Mouse (Mus musculus) brown adipose tissue, adult 24 weeks (tissue): ENCODE measurements around the gene Hist1h2bj. TPM values are rescaled to one million over a fixed set of nuclear protein-coding genes. Genes with fewer than 3 reads are reported as not detected.

Source experiments
- polyA plus RNA-seq: library from polyadenylated mRNA; stranded (reverse); fragments of >200 nt; gene quantifications from 2 replicates; pipeline ENCODE4 v1.2.4, GENCODE M21; 2012; ENCODE audit not compliant: missing spikeins, insufficient read depth, insufficient read length

Hist1h2bj gene
- polyA plus RNA-seq, 1 experiment = not detected

Other genes starting within 250 kb of the Hist1h2bj start
- 1.3 TPM in 1 of 2 replicates, not detected in the other for gene Hist1h2bq, start 233.0 kb upstream of the Hist1h2bj start, polyA plus RNA-seq
- gene Hist1h2ao, start 232.7 kb upstream of the Hist1h2bj start, polyA plus RNA-seq = not detected in 2 replicates
- gene Hist1h4m, start 231.5 kb upstream of the Hist1h2bj start, polyA plus RNA-seq = 2.8 TPM in 1 of 2 replicates, not detected in the other
- not detected in 2 replicates for gene Hist1h4n, start 211.0 kb upstream of the Hist1h2bj start, polyA plus RNA-seq
- gene Hist1h2ap, start 209.7 kb upstream of the Hist1h2bj start, polyA plus RNA-seq = not detected in 2 replicates
- not detected in 2 replicates for gene Hist1h2br, start 209.5 kb upstream of the Hist1h2bj start, polyA plus RNA-seq
- not detected in 2 replicates for gene Zfp184, start 98.1 kb upstream of the Hist1h2bj start, polyA plus RNA-seq
- gene Pom121l2, start 62.0 kb upstream of the Hist1h2bj start, polyA plus RNA-seq = not detected in 2 replicates
- not detected in 2 replicates for gene Prss16, start 33.5 kb upstream of the Hist1h2bj start, polyA plus RNA-seq
- gene Hist1h2ah, start 7.6 kb upstream of the Hist1h2bj start, polyA plus RNA-seq = not detected in 2 replicates
- gene Hist1h2bk, start 7.3 kb upstream of the Hist1h2bj start, polyA plus RNA-seq = not detected in 2 replicates
- 1.9 and 6.6 TPM in 2 replicates for gene Hist1h4i, start 1.9 kb upstream of the Hist1h2bj start, polyA plus RNA-seq
- not detected in 2 replicates for gene Hist1h2ag, start 270 bp upstream of the Hist1h2bj start, polyA plus RNA-seq
- gene Vmn1r188, start 41.2 kb downstream of the Hist1h2bj start, polyA plus RNA-seq = not detected in 2 replicates
- not detected in 2 replicates for gene Vmn1r189, start 62.6 kb downstream of the Hist1h2bj start, polyA plus RNA-seq
- gene Vmn1r191, start 140.8 kb downstream of the Hist1h2bj start, polyA plus RNA-seq = not detected in 2 replicates
- not detected in 2 replicates for gene Vmn1r192, start 147.9 kb downstream of the Hist1h2bj start, polyA plus RNA-seq
- gene Vmn1r193, start 179.9 kb downstream of the Hist1h2bj start, polyA plus RNA-seq = not detected in 2 replicates
- not detected in 2 replicates for gene Vmn1r194, start 201.0 kb downstream of the Hist1h2bj start, polyA plus RNA-seq
- gene Vmn1r195, start 227.3 kb downstream of the Hist1h2bj start, polyA plus RNA-seq = not detected in 2 replicates
- gene Vmn1r196, start 246.7 kb downstream of the Hist1h2bj start, polyA plus RNA-seq = not detected in 2 replicates